Mouse (Mus musculus) gastrocnemius, postnatal 25 days (tissue): ENCODE data around the gene Lhx2. TPM values are rescaled to one million over a fixed set of nuclear protein-coding genes. Genes with fewer than 3 reads are reported as not detected.
A peak's percentile ranks its signal among the peaks of the same experiment; 100 is the strongest.

Experiments used
- DNase-seq: peaks from one replicate; pipeline ENCODE4 v3.0.0; 2022
- total RNA-seq, 2 experiments: library from RNA; stranded (reverse); gene quantifications; 1 replicate in 1 of 2; 2 replicates in 1 of 2; pipeline ENCODE4 v1.2.3; 2021

Lhx2 gene
- total RNA-seq, 2 experiments from 2014 or later = 0.13 to 0.38 TPM

- no peak for DNase-seq
Observed at GRCm38 (mm10) chr2:38359811-38360210, 20.7 kb downstream of the Lhx2 start.

DNA sequence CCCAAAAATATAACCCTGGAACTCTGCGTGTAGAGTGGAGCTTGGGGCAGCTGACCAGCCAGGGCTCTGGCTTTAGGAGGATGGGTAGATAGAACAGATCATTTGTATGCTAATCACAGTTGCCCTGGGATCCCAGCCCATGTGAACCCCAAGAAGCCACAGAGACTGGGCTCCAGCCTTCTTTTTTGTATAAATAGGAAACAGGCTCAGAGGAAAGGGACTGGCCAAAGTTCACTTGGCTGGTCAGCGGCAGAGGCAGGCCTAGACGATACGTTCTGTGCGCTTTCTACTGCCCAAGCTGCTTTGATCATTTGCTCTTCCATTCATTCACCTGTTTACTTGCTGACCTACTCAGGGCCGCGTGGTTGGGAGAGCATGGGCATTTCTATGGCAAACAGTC lies 27.1 kb downstream of the Lhx2 start:
- no peak for DNase-seq

DNA sequence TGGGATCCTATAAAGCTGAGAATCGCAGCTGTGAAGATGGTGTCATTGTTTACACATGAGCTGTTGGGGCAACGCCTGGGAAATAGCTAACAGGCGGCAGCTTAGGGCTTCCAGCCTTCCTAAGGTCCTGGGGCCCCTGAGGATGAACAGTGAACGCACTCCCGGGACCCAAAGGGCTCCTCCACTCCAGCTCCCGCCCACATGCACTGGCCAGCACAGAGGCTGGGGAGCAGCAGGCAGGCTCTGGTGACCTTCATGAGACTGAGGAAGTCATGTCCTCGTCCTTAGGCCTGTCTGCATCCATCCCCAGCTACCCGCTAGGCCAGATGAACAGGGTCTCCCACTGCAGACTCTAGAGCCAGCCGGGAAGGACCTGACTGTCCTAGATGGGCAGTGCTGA lies 27.9 kb downstream of the Lhx2 start:
- DNase-seq = no peak

DNA sequence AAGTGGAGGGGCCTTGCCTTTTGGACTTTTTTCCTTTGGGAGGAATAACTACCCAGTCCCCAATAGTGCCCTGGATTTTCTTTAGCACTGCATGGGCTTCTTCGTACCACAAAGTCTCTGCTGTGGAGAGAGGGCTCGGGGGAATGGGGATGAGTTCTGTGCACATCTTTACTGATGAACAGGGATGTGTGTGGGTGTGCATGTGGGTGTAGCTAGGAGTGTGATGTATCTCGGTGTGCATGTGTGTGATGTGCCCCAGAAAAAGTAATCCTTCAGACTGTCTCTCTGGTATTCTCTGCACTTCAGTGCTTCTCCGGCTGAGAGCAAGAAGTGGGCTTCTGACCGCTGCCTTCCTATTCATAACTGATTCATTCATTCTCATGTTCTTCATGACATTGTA lies 28.8 kb downstream of the Lhx2 start:
- no peak for DNase-seq

DNA sequence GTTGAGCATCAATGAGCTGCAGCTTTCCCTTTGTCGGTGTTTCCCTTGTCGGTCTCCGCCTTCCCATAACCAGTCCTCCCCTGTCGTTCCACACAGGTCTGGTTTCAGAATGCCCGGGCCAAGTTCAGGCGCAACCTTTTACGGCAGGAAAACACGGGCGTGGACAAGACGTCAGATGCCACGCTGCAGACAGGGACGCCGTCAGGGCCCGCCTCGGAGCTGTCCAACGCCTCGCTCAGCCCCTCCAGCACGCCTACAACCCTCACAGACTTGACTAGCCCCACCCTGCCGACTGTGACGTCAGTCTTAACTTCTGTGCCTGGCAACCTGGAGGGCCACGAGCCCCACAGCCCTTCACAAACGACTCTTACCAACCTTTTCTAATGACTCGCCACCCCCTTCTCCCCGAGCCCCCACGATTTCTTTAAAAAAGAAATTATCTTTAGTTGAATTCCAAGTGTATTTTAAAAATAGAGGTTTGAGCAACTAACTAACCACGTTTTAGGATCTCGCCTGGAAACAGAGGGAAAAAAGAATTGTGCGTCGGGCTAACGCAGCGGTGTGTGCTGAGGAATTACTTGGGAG lies 29.8 kb downstream of the Lhx2 start:
- DNase-seq = no peak

- DNase-seq = peak; percentile 49
Observed at GRCm38 (mm10) chr2:38375606-38376304, 36.7 kb downstream of the Lhx2 start.

DNA sequence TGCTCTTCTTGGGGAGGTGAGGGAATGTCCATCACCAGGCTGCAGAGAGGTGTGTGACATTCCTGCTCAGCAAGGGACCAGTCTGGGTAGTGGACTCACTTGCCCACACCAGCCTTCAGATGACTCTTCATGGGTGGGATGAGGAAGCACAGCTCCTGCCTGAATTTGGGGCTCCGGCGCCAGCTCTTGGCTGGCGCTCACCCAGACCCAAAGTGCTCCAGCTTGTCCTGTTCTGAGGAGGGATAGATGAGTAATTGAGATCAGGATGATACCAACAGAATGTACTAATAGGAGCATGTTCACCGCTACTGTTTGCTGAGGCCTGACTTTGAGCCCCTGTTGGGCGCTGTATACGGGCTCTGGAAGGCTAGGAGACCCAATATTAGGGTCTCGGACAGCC lies 38.2 kb downstream of the Lhx2 start:
- no peak for DNase-seq

GRCm38 (mm10) chr2:38378346-38378745 lies 39.3 kb downstream of the Lhx2 start:
- no peak for DNase-seq

GRCm38 (mm10) chr2:38378849-38379545 lies 39.9 kb downstream of the Lhx2 start:
- no peak for DNase-seq

- DNase-seq = no peak
Observed at GRCm38 (mm10) chr2:38379546-38379870, 40.4 kb downstream of the Lhx2 start.

DNA sequence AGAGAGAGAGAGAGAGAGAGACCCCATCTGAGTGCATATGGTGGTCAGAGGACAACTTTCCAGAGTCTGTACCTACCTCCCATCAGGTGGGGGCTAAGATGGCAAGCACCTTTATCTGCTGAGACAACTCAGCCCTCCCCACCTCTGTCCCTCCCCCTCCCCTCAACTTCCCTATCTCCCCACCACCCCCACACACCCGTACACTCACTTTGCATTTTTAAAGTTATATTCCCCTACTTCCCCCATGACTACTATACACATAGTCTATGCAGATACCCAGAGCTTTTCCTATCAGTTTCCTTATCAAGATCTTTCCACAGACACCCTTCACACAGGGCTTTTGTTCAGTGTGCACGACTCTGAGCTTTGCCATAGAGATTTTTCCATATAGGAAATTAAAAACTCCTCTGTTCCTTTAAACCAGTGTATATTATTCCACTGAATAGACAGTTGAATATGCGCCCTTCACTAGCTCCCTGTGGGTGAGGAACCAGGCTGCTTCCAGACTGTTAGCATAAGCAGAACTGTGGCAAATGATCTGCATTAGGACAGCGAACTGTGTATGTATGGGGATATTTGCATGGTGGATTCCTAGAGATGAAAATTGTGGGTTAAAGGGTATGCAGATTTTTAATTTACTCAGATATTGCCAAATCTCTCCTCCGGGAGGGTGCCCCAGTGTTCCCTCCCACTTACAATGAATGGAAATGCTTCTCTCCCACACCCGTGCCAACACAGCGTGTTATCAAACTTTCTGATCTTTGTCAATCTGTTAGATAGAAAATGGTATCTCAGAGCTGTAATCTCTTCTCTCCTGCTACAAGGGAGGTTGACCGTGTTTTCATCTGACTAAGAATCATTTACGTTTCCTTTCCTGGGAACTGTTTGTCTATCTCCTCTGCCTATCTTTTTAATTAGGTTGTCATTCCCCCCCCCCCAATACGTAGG lies 41.3 kb downstream of the Lhx2 start:
- DNase-seq = no peak

DNA sequence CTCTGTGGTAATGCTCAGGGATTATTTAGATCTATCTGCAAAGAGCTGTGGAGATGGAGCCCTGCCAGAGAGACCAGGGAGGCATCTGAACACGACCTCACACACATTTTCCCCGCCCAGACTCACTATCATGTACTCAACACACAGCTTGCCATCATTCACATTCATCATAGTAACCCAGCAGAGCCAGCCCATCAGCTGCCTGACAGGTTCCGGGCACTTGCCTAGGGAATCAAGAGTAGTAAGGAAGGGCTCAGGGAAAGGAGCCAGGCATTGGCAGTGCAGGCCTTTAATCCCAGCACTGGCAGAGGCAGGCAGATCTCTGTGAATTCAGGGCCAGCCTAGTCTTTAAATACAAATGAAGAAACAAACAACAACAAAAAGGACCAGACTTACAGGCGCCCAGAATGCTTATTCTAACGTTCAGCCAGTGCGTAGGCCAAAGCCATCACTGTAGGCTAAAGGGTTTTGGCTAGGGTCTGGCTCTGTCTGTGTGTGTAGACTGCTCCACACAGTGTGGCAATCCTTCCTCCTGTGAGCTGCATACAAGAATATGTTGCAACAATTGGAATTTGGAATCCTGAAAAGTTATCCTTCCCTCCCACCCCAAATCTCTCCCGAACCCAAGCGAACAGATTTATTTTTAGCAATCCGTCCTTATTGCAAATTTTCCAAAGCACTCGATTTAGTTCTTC lies 48.6 kb downstream of the Lhx2 start:
- no peak for DNase-seq

DNA sequence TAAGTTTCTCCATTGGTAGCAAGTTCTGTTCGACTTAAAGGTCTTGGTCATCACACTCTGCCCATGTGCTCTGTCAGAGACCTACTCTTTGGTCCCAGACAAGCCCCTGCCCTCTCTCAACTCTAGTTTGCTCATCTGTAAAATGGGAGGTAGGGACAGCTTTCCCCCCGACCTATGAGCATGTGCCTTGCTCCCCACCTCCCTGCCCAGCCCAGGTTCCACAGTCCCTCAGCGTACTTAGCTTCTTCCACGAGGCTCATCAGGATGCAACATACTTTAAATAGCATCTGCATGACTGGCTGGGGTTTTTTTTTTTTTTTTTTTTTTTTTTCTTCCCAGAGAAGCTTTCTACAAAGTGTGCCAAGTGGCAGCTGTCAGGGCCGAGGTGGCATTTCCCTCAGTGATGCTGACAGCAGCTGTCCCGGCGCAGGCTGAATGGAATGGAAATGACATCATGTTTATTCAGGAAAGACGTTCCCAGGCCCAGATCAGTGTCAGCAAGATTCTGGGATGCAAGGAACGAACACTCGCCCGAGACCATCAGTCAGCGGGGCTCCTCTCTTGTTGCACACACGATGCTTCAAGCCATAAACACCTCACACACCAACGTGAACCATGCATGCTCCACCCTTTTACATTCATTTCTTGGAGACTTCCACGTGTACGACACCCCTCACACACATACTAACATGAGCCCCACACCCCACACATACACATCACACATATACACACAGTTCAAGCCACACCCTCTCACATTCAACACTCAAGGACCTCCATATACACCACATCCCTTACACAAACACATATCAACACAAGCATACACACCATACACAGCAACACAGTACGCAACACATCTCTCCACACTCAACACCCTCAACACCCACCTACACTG lies 56.1 kb downstream of the Lhx2 start:
- peak; percentile 65 for DNase-seq

DNA sequence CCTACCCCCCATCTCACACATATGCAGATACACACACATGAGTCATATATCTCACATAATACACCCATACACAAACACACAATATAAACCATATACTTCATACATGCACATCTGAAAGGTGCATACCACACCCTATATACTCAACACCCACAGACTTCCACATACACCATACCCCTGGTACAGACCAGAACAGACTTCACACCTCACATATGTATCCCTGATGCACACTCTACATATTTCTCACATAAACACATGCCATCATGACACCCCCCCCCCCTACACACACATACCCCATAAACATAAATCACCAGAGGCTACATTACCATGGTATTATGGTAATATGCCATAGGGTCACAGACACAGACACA lies 56.8 kb downstream of the Lhx2 start:
- DNase-seq = no peak

GRCm38 (mm10) chr2:38397306-38397705 lies 58.2 kb downstream of the Lhx2 start:
- DNase-seq = no peak

DNA sequence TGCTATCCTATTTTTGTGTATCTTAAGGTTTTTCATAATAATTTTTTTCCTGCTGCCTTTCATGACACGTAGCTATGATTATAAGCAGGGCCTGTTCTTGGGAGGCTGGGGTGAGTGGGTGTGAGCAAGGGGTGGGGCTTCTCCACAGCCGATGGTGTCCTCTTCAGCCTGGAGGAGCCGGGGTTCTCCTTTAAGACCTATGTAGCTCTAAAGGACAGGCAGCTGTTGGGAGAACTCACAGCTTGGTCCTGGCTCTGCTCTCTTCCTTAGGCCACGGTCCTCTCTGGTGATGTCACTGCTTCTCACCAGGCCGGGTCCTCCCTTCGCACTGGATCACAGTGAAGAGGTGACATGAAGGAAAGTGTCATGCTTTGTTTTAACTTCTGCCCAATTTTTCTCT lies 58.8 kb downstream of the Lhx2 start:
- DNase-seq = no peak

GRCm38 (mm10) chr2:38402611-38403010 lies 63.5 kb downstream of the Lhx2 start:
- DNase-seq = no peak

DNA sequence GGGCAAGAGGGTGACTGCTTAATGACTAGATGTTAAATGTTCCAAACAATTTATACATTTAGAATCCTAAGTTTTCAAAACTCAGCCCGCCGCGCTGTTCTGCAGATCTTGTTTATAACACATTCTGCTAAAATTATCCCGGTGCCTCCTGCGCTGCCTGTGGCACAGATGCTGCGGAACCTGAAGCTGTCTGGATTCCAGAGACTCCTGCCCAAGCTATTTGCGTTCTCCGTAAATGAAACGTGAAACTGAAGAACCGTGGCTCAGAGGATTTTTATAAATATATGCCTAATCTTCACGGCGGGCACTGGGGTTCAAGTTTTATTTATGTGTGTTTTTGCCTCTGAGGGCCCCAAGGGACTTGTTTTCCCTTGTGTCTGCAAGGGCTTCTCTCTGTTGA lies 64.2 kb downstream of the Lhx2 start:
- peak; percentile 25 for DNase-seq

DNA sequence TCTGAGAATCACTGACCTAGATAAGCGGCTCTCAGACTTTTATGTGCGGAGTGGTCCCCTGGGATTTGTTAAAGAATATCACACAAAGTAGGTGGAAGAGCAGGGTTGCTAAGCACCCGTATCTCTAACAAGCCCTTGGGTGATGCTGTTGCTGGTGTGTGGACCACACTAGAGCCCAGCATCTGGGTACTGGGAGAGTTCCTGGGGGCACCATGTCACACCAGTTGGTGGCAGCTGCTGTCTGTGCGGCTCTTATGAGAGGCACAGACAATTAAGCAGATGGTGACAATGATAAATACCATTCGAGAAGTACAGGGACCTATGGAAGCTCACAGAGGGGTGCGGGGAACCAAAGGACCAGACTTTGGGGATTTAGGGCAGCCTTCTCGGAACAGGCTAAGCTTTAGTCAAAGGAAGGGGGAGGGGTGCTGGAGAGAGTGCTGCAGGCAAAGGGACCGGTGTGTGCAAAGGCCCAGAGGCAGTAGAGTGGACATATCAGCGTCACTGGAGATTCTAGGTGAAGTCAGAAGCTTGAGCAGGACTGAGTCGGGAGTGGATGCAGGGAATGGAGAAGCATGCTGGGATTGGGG lies 65.0 kb downstream of the Lhx2 start:
- DNase-seq = no peak

- DNase-seq = no peak
Observed at GRCm38 (mm10) chr2:38405356-38405755, 66.3 kb downstream of the Lhx2 start.

- DNase-seq = no peak
Observed at GRCm38 (mm10) chr2:38409309-38409708, 70.2 kb downstream of the Lhx2 start.
